Mouse (Mus musculus): Measurements from ENCODE around the gene Parn. TPM values are rescaled to one million over a fixed set of nuclear protein-coding genes. Genes with fewer than 3 reads are reported as not detected.

Gene Parn
- 13.6 and 13.8 TPM in 2 replicates for polyA plus RNA-seq (2015; fragmentation: Nextera tagmentation; extraction: Ambion mirVana)

GRCm38 (mm10) chr16:13667878-13668343 lies at the start of gene Parn:
Parn (minus strand) TSS chr16:13668170.
- no peak for TF ChIP-seq CTCF (IDR thresholded peaks at IDR 0.05; ENCODE audit: low read depth)
- no peak for TF ChIP-seq EP300 (IDR thresholded peaks at IDR 0.05; ENCODE audit: low read depth)
- peak; percentile 62 for ATAC-seq
- Histone ChIP-seq H3K9ac (replicated peaks) (peak within 1 kb of the TSS; percentile 65), H3K4me3 (ENCODE audit: low read depth, low read length) (peak within 1 kb of the TSS; percentile 62), H3K4me1 (ENCODE audit: insufficient read depth) (peaks cover 21% of the 10 kb centered on the region), H3K27ac (ENCODE audit: low read depth) (peak within 1 kb of the TSS; percentile 59), H3K4me2 (ENCODE audit: low read depth, low read length) (peak within 1 kb of the TSS; percentile 83), H3K36me3 (replicated peaks; ENCODE audit: insufficient read depth, low read length) (peaks cover 7% of the 10 kb centered on the region), H3K9me3 (ENCODE audit: low read length) (no peaks in the 10 kb centered on the region), H3K27me3 (ENCODE audit: insufficient read depth, low read length) (no peaks in the 10 kb centered on the region)
- WGBS (ENCODE audit: insufficient replicate concordance), result 1% methylated on average over 35 of the region's 35 CpGs
- peak; percentile 94 for DNase-seq

GRCm38 (mm10) chr16:13716821-13717553 lies 49.0 kb upstream of the Parn start:
- Histone ChIP-seq H3K4me1 (ENCODE audit: insufficient read depth) (no peaks in the 10 kb centered on the region), H3K27me3 (ENCODE audit: insufficient read depth, low read length) (no peaks in the 10 kb centered on the region), H3K9ac (replicated peaks) (no peak overlapping the region), H3K4me3 (ENCODE audit: low read depth, low read length) (no peak overlapping the region), H3K27ac (ENCODE audit: low read depth) (0 out of 2 replicates have a peak overlapping the region, but pooled peaks have one; percentile 22), H3K36me3 (replicated peaks; ENCODE audit: insufficient read depth, low read length) (no peaks in the 10 kb centered on the region), H3K9me3 (ENCODE audit: low read length) (no peaks in the 10 kb centered on the region), H3K4me2 (ENCODE audit: low read depth, low read length) (no peak overlapping the region)
- ATAC-seq, result peak; percentile 41; the same call in 1 of the 2 replicates
- WGBS (ENCODE audit: insufficient replicate concordance), result 62% methylated on average over 2 of the region's 2 CpGs
- TF ChIP-seq CTCF (IDR thresholded peaks at IDR 0.05; ENCODE audit: low read depth) (no peak), EP300 (IDR thresholded peaks at IDR 0.05; ENCODE audit: low read depth) (no peak)
- DNase-seq, result no peak

- no peaks in the 10 kb centered on the region for H3K9me3 ChIP-seq (ENCODE audit: low read length)
- ATAC-seq (no peak), DNase-seq (no peak)
- no peaks in the 10 kb centered on the region for H3K27me3 ChIP-seq (ENCODE audit: insufficient read depth, low read length)
- H3K4me1 ChIP-seq (ENCODE audit: insufficient read depth), result no peaks in the 10 kb centered on the region
- 64% methylated on average over 3 of the region's 3 CpGs for WGBS (ENCODE audit: insufficient replicate concordance)
- no peak for TF ChIP-seq CTCF (IDR thresholded peaks at IDR 0.05; ENCODE audit: low read depth)
- TF ChIP-seq EP300 (IDR thresholded peaks at IDR 0.05; ENCODE audit: low read depth), result no peak
- H3K4me2 ChIP-seq (ENCODE audit: low read depth, low read length), result no peak overlapping the region
- H3K9ac ChIP-seq (replicated peaks), result no peak overlapping the region
- no peak overlapping the region for H3K27ac ChIP-seq (ENCODE audit: low read depth)
- no peak overlapping the region for H3K4me3 ChIP-seq (ENCODE audit: low read depth, low read length)
- no peaks in the 10 kb centered on the region for H3K36me3 ChIP-seq (replicated peaks; ENCODE audit: insufficient read depth, low read length)
Measured at GRCm38 (mm10) chr16:13714910-13715309, 46.9 kb upstream of the Parn start.

- ATAC-seq, result no peak
- Histone ChIP-seq H3K4me1 (ENCODE audit: insufficient read depth) (no peaks in the 10 kb centered on the region), H3K9me3 (ENCODE audit: low read length) (no peaks in the 10 kb centered on the region), H3K4me3 (ENCODE audit: low read depth, low read length) (no peak overlapping the region), H3K36me3 (replicated peaks; ENCODE audit: insufficient read depth, low read length) (peaks cover 12% of the 10 kb centered on the region), H3K27ac (ENCODE audit: low read depth) (no peak overlapping the region), H3K4me2 (ENCODE audit: low read depth, low read length) (no peak overlapping the region), H3K27me3 (ENCODE audit: insufficient read depth, low read length) (no peaks in the 10 kb centered on the region), H3K9ac (replicated peaks) (no peak overlapping the region)
- DNase-seq, result no peak
- TF ChIP-seq CTCF (IDR thresholded peaks at IDR 0.05; ENCODE audit: low read depth), result no peak
- no peak for TF ChIP-seq EP300 (IDR thresholded peaks at IDR 0.05; ENCODE audit: low read depth)
- WGBS (ENCODE audit: insufficient replicate concordance), result 91% methylated on average over 10 of the region's 10 CpGs
Measured at GRCm38 (mm10) chr16:13704676-13705075, 36.7 kb upstream of the Parn start.

- Histone ChIP-seq H3K27me3 (ENCODE audit: insufficient read depth, low read length) (no peaks in the 10 kb centered on the region), H3K4me3 (ENCODE audit: low read depth, low read length) (no peak overlapping the region), H3K9me3 (ENCODE audit: low read length) (no peaks in the 10 kb centered on the region), H3K4me1 (ENCODE audit: insufficient read depth) (no peaks in the 10 kb centered on the region), H3K36me3 (replicated peaks; ENCODE audit: insufficient read depth, low read length) (peaks cover 31% of the 10 kb centered on the region), H3K27ac (ENCODE audit: low read depth) (no peak overlapping the region), H3K4me2 (ENCODE audit: low read depth, low read length) (no peak overlapping the region), H3K9ac (replicated peaks) (no peak overlapping the region)
- peak; percentile 21 for DNase-seq
- no peak for ATAC-seq
- 88% methylated on average over 7 of the region's 7 CpGs for WGBS (ENCODE audit: insufficient replicate concordance)
- no peak for TF ChIP-seq CTCF (IDR thresholded peaks at IDR 0.05; ENCODE audit: low read depth)
- no peak for TF ChIP-seq EP300 (IDR thresholded peaks at IDR 0.05; ENCODE audit: low read depth)
Measured at GRCm38 (mm10) chr16:13702184-13702583, 34.2 kb upstream of the Parn start.

- Histone ChIP-seq H3K4me1 (ENCODE audit: insufficient read depth) (no peaks in the 10 kb centered on the region), H3K4me2 (ENCODE audit: low read depth, low read length) (no peak overlapping the region), H3K4me3 (ENCODE audit: low read depth, low read length) (no peak overlapping the region), H3K27ac (ENCODE audit: low read depth) (no peak overlapping the region), H3K9ac (replicated peaks) (no peak overlapping the region), H3K9me3 (ENCODE audit: low read length) (no peaks in the 10 kb centered on the region), H3K36me3 (replicated peaks; ENCODE audit: insufficient read depth, low read length) (peaks cover 45% of the 10 kb centered on the region), H3K27me3 (ENCODE audit: insufficient read depth, low read length) (no peaks in the 10 kb centered on the region)
- no peak for ATAC-seq
- no peak for DNase-seq
- peak; percentile 55 for TF ChIP-seq CTCF (IDR thresholded peaks at IDR 0.05; ENCODE audit: low read depth)
- no peak for TF ChIP-seq EP300 (IDR thresholded peaks at IDR 0.05; ENCODE audit: low read depth)
- 85% methylated on average over 7 of the region's 7 CpGs for WGBS (ENCODE audit: insufficient replicate concordance)
Measured at GRCm38 (mm10) chr16:13698998-13699397, 31.0 kb upstream of the Parn start.
